Mouse (Mus musculus) gastrocnemius, adult 18-20 months (tissue): ENCODE measurements around the gene Scgb1c1. TPM values are rescaled to one million over a fixed set of nuclear protein-coding genes. Genes with fewer than 3 reads are reported as not detected.
A peak's percentile ranks its signal among the peaks of the same experiment; 100 is the strongest.

Source experiments
- DNase-seq: peaks from one replicate; pipeline ENCODE4 v3.0.0; 2021; ENCODE audit warnings: low spot score
- long read RNA-seq, 2 experiments: library from polyadenylated mRNA; stranded (forward); transcript quantifications; one replicate each; pipeline ENCODE4 v2.0.0; 2021
- total RNA-seq, 2 experiments: library from RNA; stranded (reverse); gene quantifications; 2 replicates each; pipeline ENCODE4 v1.2.3; 2021

Scgb1c1 gene
- total RNA-seq = not detected
- long read RNA-seq, experiment 1 = 0 reads
- long read RNA-seq, experiment 2 = 0 reads

- peak; percentile 91 for DNase-seq
These were observed at the start of gene Scgb1c1 for GRCm38 (mm10) chr7:140844905-140845665. Scgb1c1 (plus strand) TSS chr7:140845547.

- no peak for DNase-seq
These were observed 47.7 kb upstream of the Scgb1c1 start for GRCm38 (mm10) chr7:140797619-140798018.

- no peak for DNase-seq
These were observed 47.1 kb upstream of the Scgb1c1 start for GRCm38 (mm10) chr7:140798212-140798611.

DNA sequence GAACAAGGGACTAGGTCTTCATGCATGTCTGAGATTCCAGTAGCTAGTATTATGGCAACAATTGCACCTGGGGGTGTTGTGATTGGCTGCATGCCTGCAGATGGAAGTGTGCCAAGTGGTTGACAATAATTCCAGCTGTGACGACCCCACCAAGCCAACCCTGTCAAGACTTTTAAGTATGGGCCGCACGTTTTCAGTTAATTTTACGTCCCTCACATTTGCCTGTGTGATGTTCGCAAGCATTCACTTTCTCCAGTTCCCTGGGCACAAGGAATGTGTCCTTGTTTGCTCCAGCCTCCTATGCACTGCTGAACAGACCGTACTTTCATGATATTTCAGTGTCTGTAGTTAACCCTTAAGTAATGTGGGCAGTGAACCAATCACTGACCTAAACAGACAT lies 42.7 kb upstream of the Scgb1c1 start:
- no peak for DNase-seq

- DNase-seq = no peak
These were observed 39.6 kb upstream of the Scgb1c1 start for GRCm38 (mm10) chr7:140805704-140806103.

GRCm38 (mm10) chr7:140810496-140810895 lies 34.9 kb upstream of the Scgb1c1 start:
- no peak for DNase-seq

GRCm38 (mm10) chr7:140811714-140812113 lies 33.6 kb upstream of the Scgb1c1 start:
- no peak for DNase-seq

DNA sequence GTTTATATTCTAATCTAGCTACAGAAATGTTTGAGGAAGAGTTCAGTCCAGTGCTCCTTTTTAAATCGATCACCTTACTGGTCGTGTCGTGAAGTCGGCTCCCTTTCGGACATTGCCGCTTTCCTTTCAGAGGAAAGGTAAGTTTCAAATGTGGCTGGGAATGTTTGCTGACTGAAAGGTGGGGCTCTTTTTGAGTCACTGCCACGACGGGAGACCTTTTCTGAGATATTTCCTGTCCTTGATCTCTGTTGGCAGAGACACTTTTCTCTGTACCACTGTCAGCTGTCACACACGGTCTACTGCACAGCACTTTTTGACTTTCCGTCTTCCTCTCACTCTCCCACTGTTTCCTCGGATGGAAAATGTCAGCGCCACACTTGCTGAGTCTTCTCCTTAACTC lies 32.5 kb upstream of the Scgb1c1 start:
- no peak for DNase-seq

GRCm38 (mm10) chr7:140820173-140820572 lies 25.2 kb upstream of the Scgb1c1 start:
- DNase-seq = no peak

DNA sequence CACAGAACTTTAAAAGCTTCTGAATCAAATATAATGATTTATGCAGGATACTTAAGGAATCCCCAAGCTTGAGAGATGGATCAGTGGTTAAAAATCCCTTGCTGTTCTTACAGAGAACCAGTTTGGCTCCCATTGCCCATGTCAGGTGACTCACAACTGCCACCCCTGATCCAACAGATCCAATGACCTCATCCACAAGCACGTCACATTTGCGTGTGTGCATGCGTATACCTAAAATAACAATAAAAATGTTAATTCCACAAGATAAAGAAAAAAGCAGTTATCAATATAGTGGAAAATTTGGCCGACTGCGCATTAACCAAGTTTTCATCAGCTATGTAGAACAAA lies 24.1 kb upstream of the Scgb1c1 start:
- no peak for DNase-seq

DNA sequence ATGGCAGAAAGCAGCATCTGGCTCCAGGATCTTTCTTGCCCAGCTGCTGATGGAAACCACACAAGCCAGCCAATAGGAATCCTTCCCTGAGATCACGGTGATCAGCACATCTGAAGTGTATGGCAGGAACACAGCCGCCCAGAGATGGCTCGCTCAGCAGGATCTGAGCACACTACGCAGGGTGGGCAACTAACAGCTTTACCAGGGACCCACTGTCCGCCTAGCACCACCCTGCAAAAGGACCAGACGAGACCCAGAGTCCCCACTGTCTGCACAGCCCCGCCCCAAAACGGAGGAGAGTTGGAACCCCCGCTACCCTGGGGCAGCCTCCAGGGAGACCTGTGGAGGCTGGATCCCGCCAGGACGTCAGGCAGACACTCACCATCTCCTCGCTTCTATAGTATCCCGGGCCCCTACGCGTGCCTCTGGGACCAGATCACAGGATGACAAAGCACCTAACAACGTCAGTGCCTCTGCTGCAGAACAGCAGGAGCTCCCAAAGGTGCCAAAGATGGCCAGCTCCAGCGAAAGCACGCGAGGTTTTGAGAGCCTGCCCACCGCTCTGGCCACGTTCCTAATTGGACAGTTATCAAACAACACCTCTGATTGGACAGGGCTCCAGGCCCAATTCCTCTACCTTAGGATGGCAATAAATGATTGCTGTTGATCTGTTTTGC lies 23.6 kb upstream of the Scgb1c1 start, which contains the start of gene Zfp941:
Gene Zfp941, minus strand, starts transcription at position 526 of the 677 bp plus-strand sequence.
- no peak for DNase-seq

- DNase-seq = no peak
These were observed 22.6 kb upstream of the Scgb1c1 start for GRCm38 (mm10) chr7:140822731-140823130.

- no peak for DNase-seq
These were observed 17.0 kb upstream of the Scgb1c1 start for GRCm38 (mm10) chr7:140828171-140828881.

DNA sequence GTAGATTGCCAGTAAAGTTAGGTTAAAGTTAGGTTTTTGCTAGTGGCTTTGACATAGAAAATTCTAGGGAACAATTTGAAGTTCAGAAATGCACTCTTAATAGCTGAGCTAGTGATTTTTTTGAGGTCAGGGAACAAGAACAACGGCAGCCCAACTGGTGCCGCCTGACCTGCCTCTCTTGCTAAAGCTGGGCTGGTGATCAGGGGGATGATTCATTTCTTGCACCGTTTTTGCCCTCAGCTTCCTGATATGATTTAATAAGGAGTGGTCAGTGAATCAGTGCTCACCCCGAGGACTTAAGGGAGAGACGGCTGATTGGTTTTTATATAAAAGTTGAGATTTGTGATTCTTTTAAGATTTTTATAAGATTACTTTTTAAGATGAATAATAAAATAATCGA lies 13.9 kb upstream of the Scgb1c1 start:
- DNase-seq = no peak

- DNase-seq = no peak
These were observed 12.0 kb upstream of the Scgb1c1 start for GRCm38 (mm10) chr7:140833341-140833740.

DNA sequence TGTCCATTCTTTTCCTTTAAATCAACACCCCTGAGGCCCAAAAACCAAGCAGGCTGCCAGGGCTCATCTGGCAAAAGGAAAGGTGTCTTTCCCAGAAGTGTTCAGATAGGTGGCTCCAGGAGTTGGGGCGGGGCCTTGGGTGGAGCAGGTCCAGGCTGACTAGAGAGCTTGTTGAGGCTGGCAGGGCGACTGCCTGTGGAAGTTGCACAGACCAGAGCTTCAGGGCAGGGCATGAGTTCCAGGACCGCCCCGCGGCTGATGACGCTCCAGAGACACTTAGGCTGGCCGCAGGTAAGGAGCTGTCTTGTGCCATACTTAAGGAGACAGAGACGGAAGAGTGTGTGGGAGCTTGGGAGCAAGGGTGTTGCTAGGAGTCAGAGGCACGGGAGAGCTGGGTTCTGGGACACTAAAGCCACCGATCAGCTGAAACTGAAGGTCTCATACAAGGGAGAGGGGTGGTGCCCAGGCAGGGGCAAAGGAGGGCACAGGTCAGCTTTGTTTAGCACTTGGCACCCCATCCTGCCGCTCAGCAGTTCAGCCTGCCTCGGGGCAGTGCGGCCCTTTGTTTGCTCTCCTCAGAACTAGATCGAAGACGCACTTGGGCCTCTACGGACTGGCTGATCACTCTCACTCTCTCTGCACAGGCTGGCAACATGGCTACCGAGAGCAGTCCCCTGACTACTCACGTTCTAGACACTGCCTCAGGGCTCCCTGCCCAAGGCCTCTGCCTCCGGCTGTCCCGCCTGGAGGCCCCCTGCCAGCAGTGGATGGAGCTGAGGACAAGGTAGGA lies 10.2 kb upstream of the Scgb1c1 start, which contains the start of gene Urah:
Gene Urah, plus strand, starts transcription at position 51 of the 790 bp plus-strand sequence.
- DNase-seq = no peak

DNA sequence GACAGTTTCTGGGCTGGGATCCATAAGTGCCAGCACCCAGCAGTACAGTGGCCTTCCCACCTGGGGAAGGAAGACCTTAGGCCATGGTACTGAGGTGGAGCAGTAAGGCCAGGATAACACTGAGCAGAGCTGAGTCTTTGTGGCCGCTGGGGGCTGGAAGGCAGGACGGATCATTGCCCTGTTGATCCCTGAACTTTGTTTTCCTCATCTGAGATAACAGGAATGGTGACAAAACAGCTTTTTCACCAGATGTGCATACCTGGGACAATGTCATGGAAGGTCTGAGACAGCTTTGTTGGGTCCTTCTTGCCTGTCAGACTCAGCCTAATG lies 9.6 kb upstream of the Scgb1c1 start:
- DNase-seq = no peak

DNA sequence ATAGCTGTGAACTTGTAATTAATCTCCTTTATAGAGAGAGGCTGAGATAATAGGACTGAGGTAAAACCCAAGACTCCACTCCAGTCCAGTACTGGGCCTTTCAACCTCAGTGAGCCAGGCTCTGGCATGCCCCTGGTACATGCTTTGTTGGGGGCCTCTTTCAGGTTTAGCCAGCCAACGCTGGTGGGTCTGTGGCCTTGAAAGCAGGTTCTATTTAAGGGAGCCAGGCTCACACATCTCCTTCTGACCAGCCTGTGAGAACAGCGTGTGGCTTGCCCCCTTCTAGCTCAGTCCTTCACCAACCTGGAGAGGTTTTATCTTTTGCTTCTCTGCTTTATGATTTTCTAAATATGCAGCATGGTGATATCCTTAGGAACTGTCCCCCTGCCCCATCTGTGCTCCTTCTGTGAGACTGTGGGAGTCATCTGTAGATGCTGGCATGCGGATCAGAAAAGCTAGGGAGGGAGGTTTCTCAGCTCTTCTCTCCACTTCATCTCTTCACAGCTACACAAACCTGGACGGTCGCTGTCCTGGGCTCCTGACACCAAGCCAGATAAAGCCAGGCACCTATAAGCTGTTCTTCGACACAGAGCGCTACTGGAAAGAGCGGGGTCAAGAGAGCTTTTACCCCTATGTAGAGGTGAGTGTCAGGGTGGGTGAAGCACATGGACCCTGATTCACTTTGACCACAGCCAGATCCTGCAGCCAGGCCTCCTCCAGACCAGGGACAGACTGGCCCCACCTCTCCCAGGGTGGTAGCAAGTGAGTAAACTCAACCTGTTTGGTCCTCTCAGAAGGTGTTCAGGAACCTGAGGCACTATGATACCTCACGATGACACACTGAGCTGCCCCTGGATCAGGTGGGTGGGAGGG lies 8.9 kb upstream of the Scgb1c1 start:
- DNase-seq = no peak

DNA sequence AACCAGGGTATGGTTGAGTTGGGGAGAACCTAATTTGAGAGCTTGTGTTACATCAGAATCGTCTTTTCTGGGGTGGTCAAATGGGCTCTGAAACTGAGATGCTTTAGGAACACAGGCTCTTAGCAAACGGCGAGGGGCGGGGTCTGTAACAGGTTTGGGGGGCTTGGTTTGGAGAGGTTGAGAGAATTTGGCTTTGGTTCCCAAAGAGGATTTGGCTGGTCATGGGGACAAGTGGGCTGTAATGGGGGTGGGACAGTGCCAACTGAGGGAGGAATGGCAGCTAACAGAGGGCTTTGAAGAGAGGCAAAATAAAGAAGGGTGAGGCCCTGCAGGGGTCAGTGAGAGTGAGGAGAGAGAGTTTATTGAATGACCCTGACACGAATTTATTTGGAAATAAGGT lies 5.8 kb upstream of the Scgb1c1 start:
- DNase-seq = no peak
